Mouse (Mus musculus): Measurements from ENCODE around the gene Snrk. TPM values are rescaled to one million over a fixed set of nuclear protein-coding genes. Genes with fewer than 3 reads are reported as not detected.

Snrk gene
- 49.0 and 58.9 TPM in 2 replicates for polyA plus RNA-seq (2012; rRNA removed)

GRCm38 (mm10) chr9:122117112-122117616, at the start of gene Snrk:
TSS of gene Snrk (plus strand) at chr9:122117266.
- peaks cover 8% of the 10 kb centered on the region; the same call in 1 of the 2 replicates for H3K4me1 ChIP-seq (ENCODE audit: control insufficient read depth, insufficient read depth, low read length)
- H3K36me3 ChIP-seq (ENCODE audit: control insufficient read depth, insufficient read depth, low read length) = no peaks in the 10 kb centered on the region
- DNase-seq = peak; percentile 91
- peak within 1 kb of the TSS; percentile 89 for H3K27ac ChIP-seq (ENCODE audit: insufficient read depth, low read depth, low read length)
- H3K27me3 ChIP-seq (replicated peaks; ENCODE audit: control insufficient read depth, insufficient read depth, low read length) = no peaks in the 10 kb centered on the region
- TF ChIP-seq CTCF (conservative IDR thresholded peaks at IDR 0.05; ENCODE audit: insufficient read depth, insufficient read length, low read depth, low read length) (no peak), POLR2A (IDR thresholded peaks at IDR 0.05; ENCODE audit: low read depth, low read length) (peak; percentile 78)
- under 1% methylated on average over 67 of the region's 67 CpGs for WGBS
- H3K4me3 ChIP-seq (ENCODE audit: insufficient read depth, low read depth, low read length) = peak within 1 kb of the TSS; percentile 92

GRCm38 (mm10) chr9:122067654-122068053, 49.4 kb upstream of the Snrk start:
- H3K4me1 ChIP-seq (ENCODE audit: control insufficient read depth, insufficient read depth, low read length) = 0 out of 2 replicates have a peak, but pooled peaks cover 5% of the 10 kb centered on the region

GRCm38 (mm10) chr9:122069560-122070174, 47.4 kb upstream of the Snrk start:
- peaks cover 8% of the 10 kb centered on the region; the same call in 1 of the 2 replicates for H3K4me1 ChIP-seq (ENCODE audit: control insufficient read depth, insufficient read depth, low read length)
- no peak for TF ChIP-seq CTCF (conservative IDR thresholded peaks at IDR 0.05; ENCODE audit: insufficient read depth, insufficient read length, low read depth, low read length)
- H3K27me3 ChIP-seq (replicated peaks; ENCODE audit: control insufficient read depth, insufficient read depth, low read length) = no peaks in the 10 kb centered on the region
- H3K36me3 ChIP-seq (ENCODE audit: control insufficient read depth, insufficient read depth, low read length) = no peaks in the 10 kb centered on the region
- WGBS = 79% methylated on average over 11 of the region's 11 CpGs
- H3K27ac ChIP-seq (ENCODE audit: insufficient read depth, low read depth, low read length) = no peak overlapping the region
- no peak overlapping the region for H3K4me3 ChIP-seq (ENCODE audit: insufficient read depth, low read depth, low read length)
- DNase-seq = no peak

More at GRCm38 (mm10) chr9:122067654-122068053, 49.4 kb upstream of the Snrk start:
- DNase-seq = no peak
- TF ChIP-seq POLR2A (IDR thresholded peaks at IDR 0.05; ENCODE audit: low read depth, low read length) = no peak
- TF ChIP-seq CTCF (conservative IDR thresholded peaks at IDR 0.05; ENCODE audit: insufficient read depth, insufficient read length, low read depth, low read length) = no peak
- Histone ChIP-seq H3K27ac (ENCODE audit: insufficient read depth, low read depth, low read length) (no peak overlapping the region), H3K27me3 (replicated peaks; ENCODE audit: control insufficient read depth, insufficient read depth, low read length) (no peaks in the 10 kb centered on the region), H3K36me3 (ENCODE audit: control insufficient read depth, insufficient read depth, low read length) (no peaks in the 10 kb centered on the region), H3K4me3 (ENCODE audit: insufficient read depth, low read depth, low read length) (no peak overlapping the region)
- 66% methylated on average over 2 of the region's 2 CpGs for WGBS

- Histone ChIP-seq H3K27ac (ENCODE audit: insufficient read depth, low read depth, low read length) (no peak overlapping the region), H3K4me3 (ENCODE audit: insufficient read depth, low read depth, low read length) (no peak overlapping the region), H3K4me1 (ENCODE audit: control insufficient read depth, insufficient read depth, low read length) (peaks cover 3% of the 10 kb centered on the region; the same call in 1 of the 2 replicates), H3K36me3 (ENCODE audit: control insufficient read depth, insufficient read depth, low read length) (no peaks in the 10 kb centered on the region), H3K27me3 (replicated peaks; ENCODE audit: control insufficient read depth, insufficient read depth, low read length) (no peaks in the 10 kb centered on the region)
- TF ChIP-seq CTCF (conservative IDR thresholded peaks at IDR 0.05; ENCODE audit: insufficient read depth, insufficient read length, low read depth, low read length) = no peak
- TF ChIP-seq POLR2A (IDR thresholded peaks at IDR 0.05; ENCODE audit: low read depth, low read length) = no peak
- DNase-seq = no peak
- 35% methylated on average over 2 of the region's 2 CpGs for WGBS
Measured at GRCm38 (mm10) chr9:122073980-122074379, 43.1 kb upstream of the Snrk start.

GRCm38 (mm10) chr9:122074575-122074974, 42.5 kb upstream of the Snrk start:
- no peak overlapping the region for H3K27ac ChIP-seq (ENCODE audit: insufficient read depth, low read depth, low read length)
- 87% methylated on average over 13 of the region's 13 CpGs for WGBS
- no peak for TF ChIP-seq POLR2A (IDR thresholded peaks at IDR 0.05; ENCODE audit: low read depth, low read length)
- TF ChIP-seq CTCF (conservative IDR thresholded peaks at IDR 0.05; ENCODE audit: insufficient read depth, insufficient read length, low read depth, low read length) = no peak
- peaks cover 3% of the 10 kb centered on the region; the same call in 1 of the 2 replicates for H3K4me1 ChIP-seq (ENCODE audit: control insufficient read depth, insufficient read depth, low read length)
- H3K4me3 ChIP-seq (ENCODE audit: insufficient read depth, low read depth, low read length) = no peak overlapping the region
- H3K36me3 ChIP-seq (ENCODE audit: control insufficient read depth, insufficient read depth, low read length) = no peaks in the 10 kb centered on the region
- no peaks in the 10 kb centered on the region for H3K27me3 ChIP-seq (replicated peaks; ENCODE audit: control insufficient read depth, insufficient read depth, low read length)
- no peak for DNase-seq

- Histone ChIP-seq H3K27ac (ENCODE audit: insufficient read depth, low read depth, low read length) (no peak overlapping the region), H3K36me3 (ENCODE audit: control insufficient read depth, insufficient read depth, low read length) (no peaks in the 10 kb centered on the region), H3K4me3 (ENCODE audit: insufficient read depth, low read depth, low read length) (no peak overlapping the region), H3K27me3 (replicated peaks; ENCODE audit: control insufficient read depth, insufficient read depth, low read length) (no peaks in the 10 kb centered on the region), H3K4me1 (ENCODE audit: control insufficient read depth, insufficient read depth, low read length) (peaks cover 3% of the 10 kb centered on the region)
- no peak for TF ChIP-seq POLR2A (IDR thresholded peaks at IDR 0.05; ENCODE audit: low read depth, low read length)
- no peak for TF ChIP-seq CTCF (conservative IDR thresholded peaks at IDR 0.05; ENCODE audit: insufficient read depth, insufficient read length, low read depth, low read length)
- DNase-seq = no peak
- 82% methylated on average over 5 of the region's 5 CpGs for WGBS
Measured at GRCm38 (mm10) chr9:122078456-122078855, 38.6 kb upstream of the Snrk start.

- no peak overlapping the region for H3K4me3 ChIP-seq (ENCODE audit: insufficient read depth, low read depth, low read length)
- H3K36me3 ChIP-seq (ENCODE audit: control insufficient read depth, insufficient read depth, low read length) = no peaks in the 10 kb centered on the region
- DNase-seq = no peak
- H3K27me3 ChIP-seq (replicated peaks; ENCODE audit: control insufficient read depth, insufficient read depth, low read length) = no peaks in the 10 kb centered on the region
- H3K27ac ChIP-seq (ENCODE audit: insufficient read depth, low read depth, low read length) = peak overlapping the region; percentile 81
- peaks cover 12% of the 10 kb centered on the region for H3K4me1 ChIP-seq (ENCODE audit: control insufficient read depth, insufficient read depth, low read length)
- no peak for TF ChIP-seq CTCF (conservative IDR thresholded peaks at IDR 0.05; ENCODE audit: insufficient read depth, insufficient read length, low read depth, low read length)
- TF ChIP-seq POLR2A (IDR thresholded peaks at IDR 0.05; ENCODE audit: low read depth, low read length) = no peak
- 71% methylated on average over 4 of the region's 4 CpGs for WGBS
Measured at GRCm38 (mm10) chr9:122083698-122084097, 33.4 kb upstream of the Snrk start.

Data from kidney, adult 2 months (tissue).